Mouse (Mus musculus) urinary bladder, postnatal 10 days (tissue): Measurements from ENCODE around the gene Tlr4.

Experiments
- DNase-seq: peaks from one replicate; pipeline ENCODE4 v3.0.0; 2022; ENCODE audit warnings: low spot score

The Tlr4 gene

GRCm38 (mm10) chr4:66900126-66900525, 72.7 kb downstream of the Tlr4 start:
- no peak for DNase-seq

- no peak for DNase-seq
Measured at GRCm38 (mm10) chr4:66901498-66901897, 74.1 kb downstream of the Tlr4 start.

DNA sequence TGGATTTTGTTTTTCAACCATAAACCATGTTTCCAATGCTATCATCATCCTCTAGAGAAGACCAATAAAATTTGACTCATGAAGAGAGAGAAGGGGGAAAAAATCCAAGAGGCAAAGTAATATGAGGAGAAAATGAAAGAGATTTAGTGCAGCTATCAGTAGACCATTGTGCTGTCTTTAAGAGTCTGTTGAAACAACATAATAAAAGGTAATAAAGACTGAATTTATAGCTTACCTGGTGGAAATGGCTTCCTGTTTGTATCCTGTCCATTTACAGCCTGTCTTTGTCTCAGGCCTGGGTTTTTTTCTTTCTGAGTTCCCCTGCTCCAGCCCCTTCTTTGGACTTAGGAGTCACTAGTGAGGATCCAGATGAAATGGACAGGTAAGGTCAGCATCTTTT, 81.0 kb downstream of the Tlr4 start:
- no peak for DNase-seq

DNA sequence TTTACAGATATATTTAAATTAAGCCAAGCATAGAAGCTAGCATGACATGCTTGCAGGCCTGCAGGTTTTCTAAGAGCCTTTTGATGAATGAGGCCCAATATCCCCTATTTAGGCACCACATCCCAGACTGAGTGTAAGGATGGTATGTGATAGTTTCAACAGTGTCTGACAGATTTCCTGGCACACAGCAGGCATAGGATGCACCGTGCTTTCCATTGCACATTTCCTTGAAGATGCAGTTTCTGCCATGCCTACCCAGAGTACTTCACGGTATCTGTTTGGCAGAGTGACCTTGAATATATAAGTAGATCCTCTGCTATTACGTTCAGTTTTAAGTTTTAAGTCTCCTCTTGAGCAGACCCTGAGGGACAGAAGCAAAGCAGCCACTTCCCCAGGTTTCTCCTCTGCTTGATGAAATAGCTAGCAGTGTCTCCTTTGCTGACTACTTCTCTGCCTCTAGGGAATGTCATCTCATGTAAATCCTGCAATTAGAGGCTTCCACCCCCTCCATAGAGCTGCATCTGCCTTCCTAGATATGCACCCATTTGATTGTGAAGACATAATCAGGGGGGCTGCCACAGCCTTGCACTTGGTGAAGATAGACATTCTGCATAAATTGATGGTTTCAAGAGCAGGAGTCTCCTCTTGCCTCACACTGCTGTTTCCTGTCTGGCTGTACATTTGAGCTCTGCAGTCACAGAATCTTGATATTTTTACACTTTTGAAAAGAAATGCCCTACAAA, 92.4 kb downstream of the Tlr4 start:
- no peak for DNase-seq

DNA sequence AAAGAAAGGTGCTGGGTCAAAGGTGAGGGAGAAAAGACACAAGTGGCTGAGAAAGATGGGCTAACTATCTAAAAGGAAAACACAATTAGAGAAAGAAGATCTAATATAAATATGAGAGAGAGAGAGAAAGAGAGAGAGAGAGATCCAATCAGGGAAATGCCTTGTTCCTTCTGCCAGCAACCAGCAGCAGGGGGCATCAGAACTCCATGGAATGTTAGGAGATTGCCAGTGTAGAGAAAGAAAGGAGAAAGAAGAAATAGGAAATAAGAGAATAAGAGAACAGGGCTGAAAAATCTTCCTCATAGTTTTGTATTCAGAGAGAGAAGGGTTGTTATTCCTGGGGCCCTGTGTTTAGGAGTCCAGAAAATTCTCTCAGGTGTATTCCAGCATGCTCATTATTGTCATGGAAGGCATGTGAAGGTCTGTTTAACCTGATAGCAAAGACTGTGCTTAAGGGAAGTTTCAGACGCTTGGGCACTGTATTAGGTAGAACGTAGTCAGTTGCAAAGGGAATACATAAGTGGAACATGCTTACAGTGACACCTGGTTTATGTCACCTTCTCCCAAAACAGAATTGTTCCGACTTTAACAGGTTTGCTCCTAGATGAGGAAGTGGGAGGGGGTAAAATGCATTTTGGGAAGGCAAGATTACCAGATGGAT, 96.4 kb downstream of the Tlr4 start:
- DNase-seq, result no peak

DNA sequence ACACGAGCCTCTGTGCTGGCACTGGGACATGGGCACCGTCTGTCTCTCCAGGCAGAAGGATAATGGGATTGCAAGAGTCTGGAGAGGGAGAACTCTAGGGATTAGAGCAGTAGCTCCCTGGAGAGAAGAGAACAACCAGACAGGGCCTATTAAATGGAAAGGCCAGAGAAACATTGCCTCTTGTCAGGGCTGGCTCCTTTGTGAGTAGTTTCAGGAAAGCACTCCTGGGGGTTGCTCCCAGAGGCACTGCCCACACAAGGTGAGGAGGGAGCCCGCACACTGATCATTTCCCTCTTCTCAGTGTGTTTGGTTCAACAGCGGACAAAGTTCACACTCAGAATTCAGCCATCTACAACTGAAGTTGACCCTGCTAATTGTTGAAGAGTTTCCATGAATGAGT, 98.7 kb downstream of the Tlr4 start:
- DNase-seq, result no peak

DNA sequence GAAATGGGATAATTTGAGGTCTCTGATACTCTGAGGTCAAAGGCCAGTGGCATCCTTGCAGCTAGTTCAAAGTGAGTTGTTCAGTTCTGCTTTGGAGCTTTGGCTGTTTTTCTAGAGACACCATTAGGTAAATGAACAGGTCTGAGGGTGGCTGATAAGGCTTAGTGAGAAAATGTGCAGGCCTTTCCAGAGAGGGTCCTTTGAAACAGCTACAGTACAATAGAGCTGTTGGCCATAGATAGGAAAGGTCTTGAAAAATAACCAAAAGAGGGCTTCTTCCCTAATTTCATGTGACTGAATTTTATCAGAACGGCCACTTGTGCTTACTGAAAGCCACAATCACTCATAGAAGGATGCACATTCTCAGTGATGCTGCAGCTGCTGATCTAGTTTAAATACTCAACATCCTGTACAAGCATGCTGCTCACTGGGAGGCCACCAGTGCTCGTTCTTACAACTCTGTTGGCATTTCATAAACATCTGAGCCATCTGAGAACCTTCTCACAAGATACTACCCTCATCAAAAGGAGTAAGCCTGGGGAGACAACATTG, 100.2 kb downstream of the Tlr4 start:
- DNase-seq, result no peak

- no peak for DNase-seq
Measured at GRCm38 (mm10) chr4:66938489-66939061, 111.2 kb downstream of the Tlr4 start.

- DNase-seq, result no peak
Measured at GRCm38 (mm10) chr4:66941894-66942293, 114.5 kb downstream of the Tlr4 start.

DNA sequence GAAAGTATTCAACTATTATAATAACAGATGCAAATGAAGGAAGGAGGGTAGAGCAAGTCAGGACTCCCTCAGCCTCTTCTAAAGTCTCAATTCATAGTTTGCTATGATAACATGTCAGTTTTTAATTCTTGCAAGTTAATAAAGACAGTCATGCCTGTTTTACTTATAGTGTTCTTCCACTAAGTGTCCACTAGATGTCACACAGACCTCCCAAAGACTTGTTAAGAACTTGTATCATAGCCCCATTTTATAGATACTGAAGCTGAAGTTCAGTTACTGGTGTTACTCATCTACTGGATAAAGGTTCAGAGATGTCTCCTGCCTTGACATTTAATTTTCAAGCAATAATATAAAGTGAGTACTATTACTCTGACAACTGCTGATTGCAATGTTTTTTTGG, 116.3 kb downstream of the Tlr4 start:
- no peak for DNase-seq

DNA sequence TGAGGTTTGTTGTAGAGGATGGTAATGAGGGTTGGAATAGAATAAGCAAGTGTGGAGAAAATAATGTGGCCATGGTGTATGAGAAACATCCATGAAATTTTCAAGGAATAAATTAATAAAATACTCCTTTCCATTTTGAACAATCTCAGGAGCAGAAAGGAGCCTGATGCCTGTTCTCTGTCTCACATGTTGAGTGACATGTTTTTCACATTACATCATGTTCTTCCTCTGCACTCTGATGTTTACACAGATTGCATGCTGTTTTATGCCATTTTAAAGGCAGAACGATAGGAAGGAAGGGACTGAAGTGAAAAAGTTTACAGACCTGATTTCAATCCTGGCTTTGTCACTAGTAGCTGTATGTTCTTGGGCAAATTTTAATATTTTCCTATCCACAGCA, 120.3 kb downstream of the Tlr4 start:
- DNase-seq, result no peak

- DNase-seq, result no peak
Measured at GRCm38 (mm10) chr4:66974918-66975317, 147.5 kb downstream of the Tlr4 start.
